8 mouse cellular contexts compared by ENCODE assay signal in the genomic region with DNA sequence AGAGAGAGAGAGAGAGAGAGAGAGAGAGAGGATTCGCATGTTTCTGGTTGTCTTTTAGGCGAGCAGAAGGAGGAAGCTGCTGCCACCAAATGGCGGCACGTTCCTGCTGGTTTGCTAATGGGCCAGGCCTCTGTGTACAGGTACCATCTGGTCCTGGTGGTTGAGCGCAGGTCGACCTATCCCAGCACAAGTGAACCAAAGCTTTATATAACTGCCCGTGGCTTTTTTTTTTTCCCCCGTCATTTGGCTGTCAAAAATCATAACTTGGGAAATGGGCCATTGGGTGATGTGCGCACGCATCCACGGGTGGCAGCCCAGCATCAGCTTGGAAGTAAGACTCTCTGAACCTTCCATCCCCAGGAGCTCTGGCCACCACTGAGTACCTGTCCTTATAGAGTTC.
DNase-seq lines count a peak whose midpoint lies in the region; ATAC-seq and TF ChIP-seq lines count a peak whose summit lies in the region.

No protein-coding gene starts in this region.

- TF ChIP-seq POLR2A in kidney, adult 2 months (IDR thresholded peaks at IDR 0.05; ENCODE audit: low read depth, low read length), result no peak

- H3K4me1 ChIP-seq in kidney, adult 2 months (ENCODE audit: control insufficient read depth, insufficient read depth, low read length), result no peaks in the 10 kb centered on the region
- 0 out of 2 replicates have a peak, but pooled peaks cover 7% of the 10 kb centered on the region for H3K4me1 ChIP-seq in embryonic facial prominence, embryonic 15.5 days
- H3K4me1 ChIP-seq in neural tube, embryonic 14.5 days (ENCODE audit: control insufficient read depth, insufficient read depth, low read length), result no peaks in the 10 kb centered on the region

- peak overlapping the region; percentile 48 for H3K4me2 ChIP-seq in embryonic facial prominence, embryonic 15.5 days (replicated peaks)
- peak overlapping the region; percentile 47; the same call in 1 of the 2 replicates for H3K4me2 ChIP-seq in neural tube, embryonic 14.5 days (ENCODE audit: low read depth, low read length)

- 0 out of 2 replicates have a peak, but pooled peaks have one; percentile 8 for TF ChIP-seq CTCF in kidney, adult 2 months (conservative IDR thresholded peaks at IDR 0.05; ENCODE audit: insufficient read depth, insufficient read length, low read depth, low read length)

- peak; percentile 14 for DNase-seq in kidney, adult 2 months
- DNase-seq in kidney, adult 18-20 months, result no peak
- peak; percentile 98 for DNase-seq in brain, adult 2 months (ENCODE audit: low read depth, low spot score)
- DNase-seq in kidney, postnatal 36 days, result peak; percentile 13 to 27
- no peak for DNase-seq in gastrocnemius, postnatal 36 days
- DNase-seq in thymus, postnatal 10 days (ENCODE audit: low spot score in 2 of 2), result no peak

- H3K27ac ChIP-seq in kidney, adult 2 months (ENCODE audit: insufficient read depth, low read depth, low read length), result no peak overlapping the region
- no peak overlapping the region for H3K27ac ChIP-seq in embryonic facial prominence, embryonic 15.5 days (replicated peaks)
- no peak overlapping the region for H3K27ac ChIP-seq in neural tube, embryonic 14.5 days (ENCODE audit: low read depth, low read length)

- no peaks in the 10 kb centered on the region for H3K36me3 ChIP-seq in kidney, adult 2 months (ENCODE audit: control insufficient read depth, insufficient read depth, low read length)
- H3K36me3 ChIP-seq in embryonic facial prominence, embryonic 15.5 days, result no peaks in the 10 kb centered on the region
- no peaks in the 10 kb centered on the region for H3K36me3 ChIP-seq in neural tube, embryonic 14.5 days (ENCODE audit: control insufficient read depth, insufficient read depth, low read length)

- H3K4me3 ChIP-seq in kidney, adult 2 months (ENCODE audit: insufficient read depth, low read depth, low read length), result no peak overlapping the region
- H3K4me3 ChIP-seq in embryonic facial prominence, embryonic 15.5 days (replicated peaks), result no peak overlapping the region
- no peak overlapping the region for H3K4me3 ChIP-seq in neural tube, embryonic 14.5 days (ENCODE audit: low read depth, low read length)

- no peak for ATAC-seq in embryonic facial prominence, embryonic 15.5 days (ENCODE audit: insufficient number of reproducible peaks, low FRiP score, low TSS enrichment, low read depth)
- ATAC-seq in neural tube, embryonic 14.5 days (ENCODE audit: low read depth), result peak; percentile 81; the same call in 1 of the 2 replicates

- intact Hi-C loops in gastrocnemius, postnatal 36 days (cut with DNase I), result loop anchor here (2.0 kb wide), 2 partner anchors 332 to 546 kb away; no protein-coding TSS in a partner anchor

- no peaks in the 10 kb centered on the region for H3K27me3 ChIP-seq in kidney, adult 2 months (replicated peaks; ENCODE audit: control insufficient read depth, insufficient read depth, low read length)
- no peaks in the 10 kb centered on the region for H3K27me3 ChIP-seq in embryonic facial prominence, embryonic 15.5 days
- no peaks in the 10 kb centered on the region for H3K27me3 ChIP-seq in neural tube, embryonic 14.5 days (ENCODE audit: control insufficient read depth, insufficient read depth, low read length)

- 53% methylated on average over 11 of the region's 11 CpGs for whole genome bisulfite sequencing in kidney, adult 2 months
- 47% methylated on average over 11 of the region's 11 CpGs for WGBS in embryonic facial prominence, embryonic 15.5 days
- 48% methylated on average over 11 of the region's 11 CpGs for WGBS in neural tube, embryonic 14.5 days

- H3K9me3 ChIP-seq in embryonic facial prominence, embryonic 15.5 days (replicated peaks), result no peaks in the 10 kb centered on the region
- no peaks in the 10 kb centered on the region for H3K9me3 ChIP-seq in neural tube, embryonic 14.5 days (ENCODE audit: control insufficient read depth, low read length)

- H3K9ac ChIP-seq in embryonic facial prominence, embryonic 15.5 days, result no peak overlapping the region
- H3K9ac ChIP-seq in neural tube, embryonic 14.5 days (replicated peaks; ENCODE audit: low read depth, low read length), result no peak overlapping the region

Comparison
In these comparisons a context has a peak if more than half of its experiments do, and no peak if none do; other contexts are left out.
1. DNase-seq: peak in kidney, adult 2 months (single experiment), brain, adult 2 months (single experiment) and kidney, postnatal 36 days (2 of 2); none in kidney, adult 18-20 months (single experiment), gastrocnemius, postnatal 36 days (0 of 2) and thymus, postnatal 10 days (0 of 2).